Mouse (Mus musculus): ENCODE data around the gene Lin52. TPM values are rescaled to one million over a fixed set of nuclear protein-coding genes. Genes with fewer than 3 reads are reported as not detected.

Lin52 gene
- polyA plus RNA-seq, 1 experiment from 2014 or later, result 18.1 TPM

- H3K36me3 ChIP-seq (ENCODE audit: control insufficient read depth, insufficient read depth), result no peaks in the 10 kb centered on the region
- H3K27me3 ChIP-seq (ENCODE audit: control insufficient read depth, insufficient read depth, low read length), result no peaks in the 10 kb centered on the region
- H3K9ac ChIP-seq (ENCODE audit: low read length), result no peak overlapping the region
- no peak overlapping the region for H3K27ac ChIP-seq (ENCODE audit: low read length)
- no peaks in the 10 kb centered on the region for H3K4me1 ChIP-seq (ENCODE audit: control insufficient read depth, insufficient read depth, low read length)
- ATAC-seq (replicated peaks; ENCODE audit: extremely low read depth, insufficient read depth, low FRiP score), result no peak
- H3K4me2 ChIP-seq (ENCODE audit: low read depth, low read length), result no peak overlapping the region
- no peaks in the 10 kb centered on the region for H3K9me3 ChIP-seq (replicated peaks; ENCODE audit: control insufficient read depth, low read length)
- WGBS, result 50% methylated on average over 3 of the region's 3 CpGs
- H3K4me3 ChIP-seq (ENCODE audit: low read length), result no peak overlapping the region
These were observed 27.2 kb upstream of the Lin52 start for GRCm38 (mm10) chr12:84423990-84424389.

- no peaks in the 10 kb centered on the region for H3K27me3 ChIP-seq (ENCODE audit: control insufficient read depth, insufficient read depth, low read length)
- peaks cover 11% of the 10 kb centered on the region; the same call in 1 of the 2 replicates for H3K36me3 ChIP-seq (ENCODE audit: control insufficient read depth, insufficient read depth)
- no peak overlapping the region for H3K4me3 ChIP-seq (ENCODE audit: low read length)
- no peak overlapping the region for H3K27ac ChIP-seq (ENCODE audit: low read length)
- H3K9me3 ChIP-seq (replicated peaks; ENCODE audit: control insufficient read depth, low read length), result no peaks in the 10 kb centered on the region
- no peaks in the 10 kb centered on the region for H3K4me1 ChIP-seq (ENCODE audit: control insufficient read depth, insufficient read depth, low read length)
- 84% methylated on average over 2 of the region's 2 CpGs for WGBS
- no peak for ATAC-seq (replicated peaks; ENCODE audit: extremely low read depth, insufficient read depth, low FRiP score)
- no peak overlapping the region for H3K9ac ChIP-seq (ENCODE audit: low read length)
- H3K4me2 ChIP-seq (ENCODE audit: low read depth, low read length), result no peak overlapping the region
These were observed 21.4 kb upstream of the Lin52 start for GRCm38 (mm10) chr12:84429825-84430224.

- Histone ChIP-seq H3K36me3 (ENCODE audit: control insufficient read depth, insufficient read depth) (peaks cover 11% of the 10 kb centered on the region), H3K4me2 (ENCODE audit: low read depth, low read length) (no peak overlapping the region), H3K27ac (ENCODE audit: low read length) (no peak overlapping the region), H3K9me3 (replicated peaks; ENCODE audit: control insufficient read depth, low read length) (no peaks in the 10 kb centered on the region), H3K9ac (ENCODE audit: low read length) (no peak overlapping the region), H3K4me3 (ENCODE audit: low read length) (no peak overlapping the region), H3K4me1 (ENCODE audit: control insufficient read depth, insufficient read depth, low read length) (peaks cover 2% of the 10 kb centered on the region; the same call in 1 of the 2 replicates), H3K27me3 (ENCODE audit: control insufficient read depth, insufficient read depth, low read length) (no peaks in the 10 kb centered on the region)
- WGBS, result 47% methylated on average over 2 of the region's 2 CpGs
- no peak for ATAC-seq (replicated peaks; ENCODE audit: extremely low read depth, insufficient read depth, low FRiP score)
These were observed 12.5 kb upstream of the Lin52 start for GRCm38 (mm10) chr12:84438697-84439096.

- Histone ChIP-seq H3K4me1 (ENCODE audit: control insufficient read depth, insufficient read depth, low read length) (peaks cover 2% of the 10 kb centered on the region; the same call in 1 of the 2 replicates), H3K9ac (ENCODE audit: low read length) (no peak overlapping the region), H3K27ac (ENCODE audit: low read length) (no peak overlapping the region), H3K4me2 (ENCODE audit: low read depth, low read length) (no peak overlapping the region), H3K4me3 (ENCODE audit: low read length) (no peak overlapping the region), H3K27me3 (ENCODE audit: control insufficient read depth, insufficient read depth, low read length) (no peaks in the 10 kb centered on the region), H3K9me3 (replicated peaks; ENCODE audit: control insufficient read depth, low read length) (no peaks in the 10 kb centered on the region), H3K36me3 (ENCODE audit: control insufficient read depth, insufficient read depth) (peaks cover 9% of the 10 kb centered on the region)
- no peak for ATAC-seq (replicated peaks; ENCODE audit: extremely low read depth, insufficient read depth, low FRiP score)
- WGBS, result 66% methylated on average over 4 of the region's 4 CpGs
These were observed 8.7 kb upstream of the Lin52 start for GRCm38 (mm10) chr12:84442526-84442925.

- Histone ChIP-seq H3K9me3 (replicated peaks; ENCODE audit: control insufficient read depth, low read length) (no peaks in the 10 kb centered on the region), H3K4me2 (ENCODE audit: low read depth, low read length) (no peak overlapping the region), H3K4me1 (ENCODE audit: control insufficient read depth, insufficient read depth, low read length) (peaks cover 10% of the 10 kb centered on the region), H3K4me3 (ENCODE audit: low read length) (no peak overlapping the region), H3K27me3 (ENCODE audit: control insufficient read depth, insufficient read depth, low read length) (no peaks in the 10 kb centered on the region), H3K36me3 (ENCODE audit: control insufficient read depth, insufficient read depth) (no peaks in the 10 kb centered on the region), H3K9ac (ENCODE audit: low read length) (no peak overlapping the region), H3K27ac (ENCODE audit: low read length) (no peak overlapping the region)
- WGBS, result 77% methylated on average over 1 of the region's 1 CpGs
- ATAC-seq (replicated peaks; ENCODE audit: extremely low read depth, insufficient read depth, low FRiP score), result no peak
These were observed 3.8 kb upstream of the Lin52 start for GRCm38 (mm10) chr12:84447386-84447785.

- WGBS, result 81% methylated on average over 6 of the region's 6 CpGs
- peaks cover 13% of the 10 kb centered on the region for H3K4me1 ChIP-seq (ENCODE audit: control insufficient read depth, insufficient read depth, low read length)
- no peaks in the 10 kb centered on the region for H3K36me3 ChIP-seq (ENCODE audit: control insufficient read depth, insufficient read depth)
- no peak overlapping the region for H3K27ac ChIP-seq (ENCODE audit: low read length)
- H3K4me2 ChIP-seq (ENCODE audit: low read depth, low read length), result no peak overlapping the region
- no peak overlapping the region for H3K4me3 ChIP-seq (ENCODE audit: low read length)
- H3K27me3 ChIP-seq (ENCODE audit: control insufficient read depth, insufficient read depth, low read length), result no peaks in the 10 kb centered on the region
- no peaks in the 10 kb centered on the region for H3K9me3 ChIP-seq (replicated peaks; ENCODE audit: control insufficient read depth, low read length)
- no peak overlapping the region for H3K9ac ChIP-seq (ENCODE audit: low read length)
- no peak for ATAC-seq (replicated peaks; ENCODE audit: extremely low read depth, insufficient read depth, low FRiP score)
These were observed 3.0 kb upstream of the Lin52 start for GRCm38 (mm10) chr12:84448181-84448580.

- Histone ChIP-seq H3K4me1 (ENCODE audit: control insufficient read depth, insufficient read depth, low read length) (peaks cover 13% of the 10 kb centered on the region), H3K27me3 (ENCODE audit: control insufficient read depth, insufficient read depth, low read length) (no peaks in the 10 kb centered on the region), H3K36me3 (ENCODE audit: control insufficient read depth, insufficient read depth) (no peaks in the 10 kb centered on the region), H3K27ac (ENCODE audit: low read length) (peak overlapping the region; percentile 94), H3K9me3 (replicated peaks; ENCODE audit: control insufficient read depth, low read length) (no peaks in the 10 kb centered on the region), H3K4me3 (ENCODE audit: low read length) (peak overlapping the region; percentile 95), H3K9ac (ENCODE audit: low read length) (peak overlapping the region; percentile 83), H3K4me2 (ENCODE audit: low read depth, low read length) (peak overlapping the region; percentile 94)
- WGBS, result 44% methylated on average over 10 of the region's 10 CpGs
- no peak for ATAC-seq (replicated peaks; ENCODE audit: extremely low read depth, insufficient read depth, low FRiP score)
These were observed 1.3 kb upstream of the Lin52 start for GRCm38 (mm10) chr12:84449887-84450286.

- Histone ChIP-seq H3K27ac (ENCODE audit: low read length) (peak overlapping the region; percentile 94), H3K9ac (ENCODE audit: low read length) (peak overlapping the region; percentile 83), H3K4me1 (ENCODE audit: control insufficient read depth, insufficient read depth, low read length) (peaks cover 13% of the 10 kb centered on the region), H3K4me3 (ENCODE audit: low read length) (peak overlapping the region; percentile 95), H3K4me2 (ENCODE audit: low read depth, low read length) (peak overlapping the region; percentile 94), H3K9me3 (replicated peaks; ENCODE audit: control insufficient read depth, low read length) (no peaks in the 10 kb centered on the region), H3K27me3 (ENCODE audit: control insufficient read depth, insufficient read depth, low read length) (no peaks in the 10 kb centered on the region), H3K36me3 (ENCODE audit: control insufficient read depth, insufficient read depth) (no peaks in the 10 kb centered on the region)
- WGBS, result under 1% methylated on average over 6 of the region's 6 CpGs
- peak; percentile 14; the same call in 1 of the 2 replicates for ATAC-seq (replicated peaks; ENCODE audit: extremely low read depth, insufficient read depth, low FRiP score)
These were observed 888 bp upstream of the Lin52 start for GRCm38 (mm10) chr12:84450351-84450717.

- H3K4me2 ChIP-seq (ENCODE audit: low read depth, low read length), result peak overlapping the region; percentile 99
- H3K9ac ChIP-seq (ENCODE audit: low read length), result peak overlapping the region; percentile 86
- no peaks in the 10 kb centered on the region for H3K9me3 ChIP-seq (replicated peaks; ENCODE audit: control insufficient read depth, low read length)
- H3K36me3 ChIP-seq (ENCODE audit: control insufficient read depth, insufficient read depth), result no peaks in the 10 kb centered on the region; the same call in 1 of the 2 replicates
- H3K4me3 ChIP-seq (ENCODE audit: low read length), result peak overlapping the region; percentile 95
- peak overlapping the region; percentile 94 for H3K27ac ChIP-seq (ENCODE audit: low read length)
- H3K4me1 ChIP-seq (ENCODE audit: control insufficient read depth, insufficient read depth, low read length), result peaks cover 13% of the 10 kb centered on the region
- 2% methylated on average over 11 of the region's 11 CpGs for WGBS
- H3K27me3 ChIP-seq (ENCODE audit: control insufficient read depth, insufficient read depth, low read length), result no peaks in the 10 kb centered on the region
- ATAC-seq (replicated peaks; ENCODE audit: extremely low read depth, insufficient read depth, low FRiP score), result no peak
These were observed 579 bp downstream of the Lin52 start for GRCm38 (mm10) chr12:84451801-84452200.
